Comparison of ENCODE assay signal across 9 mouse cellular contexts in the genomic region with DNA sequence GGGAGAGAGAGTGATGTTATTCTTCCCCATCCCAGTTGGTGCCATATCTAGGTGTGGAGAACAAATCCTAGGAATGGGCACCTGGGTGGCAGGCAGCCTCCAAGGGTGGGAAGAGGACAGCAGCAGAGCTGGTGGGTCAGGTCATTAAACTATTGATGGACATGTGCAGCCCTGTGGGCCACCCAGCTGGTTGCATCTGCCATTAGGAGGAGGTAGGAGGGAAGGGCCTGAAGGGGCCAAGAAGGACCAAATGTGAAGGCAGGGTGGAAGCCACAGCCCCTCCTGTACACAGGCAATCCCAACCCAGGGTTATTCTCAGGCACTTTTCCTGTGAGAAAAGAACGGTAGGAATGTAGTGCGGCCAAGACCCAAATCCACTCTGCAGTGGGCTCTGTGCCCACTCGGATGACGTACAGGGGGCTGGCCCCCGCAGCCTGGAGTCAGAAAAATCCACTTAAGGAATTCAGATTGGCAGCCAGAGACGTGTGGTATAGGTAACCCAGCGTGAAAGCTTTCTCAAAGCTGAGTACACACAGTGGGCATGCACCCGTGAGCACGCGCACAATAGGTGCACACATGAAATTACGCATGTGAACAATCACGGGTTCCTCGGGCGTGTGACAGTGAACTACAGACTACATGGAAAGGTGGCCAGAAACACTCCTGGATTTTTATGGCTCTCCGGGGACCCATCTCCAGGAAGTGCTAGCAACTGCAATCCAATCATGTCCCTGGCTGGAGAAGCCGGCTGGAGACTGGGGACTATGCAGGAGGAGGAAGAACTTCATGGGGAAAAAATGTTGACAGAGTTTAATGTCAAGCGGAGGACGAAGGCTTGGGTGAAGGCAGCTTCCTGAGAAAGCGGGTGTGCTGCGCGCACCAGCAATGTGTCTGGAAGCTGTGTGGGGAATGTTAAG.
A peak's percentile ranks its signal among the peaks of the same experiment; 100 is the strongest.
DNase-seq lines count a peak whose midpoint lies in the region; ATAC-seq and TF ChIP-seq lines count a peak whose summit lies in the region.
"Had no signal": no experiment of that assay in that cellular context is flagged by ENCODE, and none has a peak within 500 bp of the region (broad histone marks: within the 10 kb centered on the region; RNA-seq: fewer than 3 reads in every experiment).

No protein-coding gene starts in this region.

- peak; percentile 37 for ATAC-seq in kidney, embryonic 16.5 days (ENCODE audit: low FRiP score, low TSS enrichment)
- peak; percentile 87 for ATAC-seq in lung, postnatal 0 days
- no peak for ATAC-seq in inflammation-experienced regulatory T-cells, adult 6 months

- 54% methylated on average over 21 of the region's 21 CpGs for WGBS in kidney, embryonic 16.5 days
- 55% methylated on average over 21 of the region's 21 CpGs for WGBS in lung, postnatal 0 days

- intact Hi-C loops in left cerebral cortex, postnatal 4 days (cut with DNase I): no loop called here

- no peak overlapping the region for H3K4me2 ChIP-seq in kidney, embryonic 16.5 days (replicated peaks; ENCODE audit: low read depth, low read length)
- no peak overlapping the region for H3K4me2 ChIP-seq in lung, postnatal 0 days (replicated peaks; ENCODE audit: low read depth, low read length)

- peaks cover 7% of the 10 kb centered on the region; the same call in 1 of the 2 replicates for H3K36me3 ChIP-seq in kidney, embryonic 16.5 days (ENCODE audit: insufficient read depth, low read length)
- no peaks in the 10 kb centered on the region for H3K36me3 ChIP-seq in lung, postnatal 0 days (ENCODE audit: insufficient read depth, low read length)

- H3K9me3 ChIP-seq in kidney, embryonic 16.5 days (ENCODE audit: low read length): no peaks in the 10 kb centered on the region
- H3K9me3 ChIP-seq in lung, postnatal 0 days (ENCODE audit: low read length): no peaks in the 10 kb centered on the region

- no peak for TF ChIP-seq CTCF in lung, postnatal 0 days (IDR thresholded peaks at IDR 0.05)

- H3K4me1 ChIP-seq in kidney, embryonic 16.5 days (ENCODE audit: insufficient read depth, low read length): peaks cover 51% of the 10 kb centered on the region
- peaks cover 22% of the 10 kb centered on the region for H3K4me1 ChIP-seq in lung, postnatal 0 days (ENCODE audit: insufficient read depth, low read depth, low read length)

- no peaks in the 10 kb centered on the region for H3K27me3 ChIP-seq in kidney, embryonic 16.5 days (ENCODE audit: insufficient read depth, low read length)
- H3K27me3 ChIP-seq in lung, postnatal 0 days (replicated peaks; ENCODE audit: insufficient read depth, low read length): no peaks in the 10 kb centered on the region

- DNase-seq in fibroblast of lung, adult 2 months (ENCODE audit: low read depth): peak; percentile 46
- peak; percentile 63 for DNase-seq in heart, adult 8-10 months (ENCODE audit: low spot score)
- DNase-seq in lung, postnatal 0 days (ENCODE audit: low spot score): peak; percentile 72
- no peak for DNase-seq in cerebellum, adult 8-10 months
- DNase-seq in left cerebral cortex, postnatal 4 days: no peak
- DNase-seq in MN1 (ENCODE audit: low spot score): no peak
- DNase-seq: thymus, postnatal 4 days had no signal

- H3K4me3 ChIP-seq in kidney, embryonic 16.5 days (ENCODE audit: low read length): no peak overlapping the region
- H3K4me3 ChIP-seq in lung, postnatal 0 days (ENCODE audit: low read depth, low read length): no peak overlapping the region

- TF ChIP-seq EP300 in lung, postnatal 0 days (IDR thresholded peaks at IDR 0.05): peak; percentile 45; the same call in 1 of the 2 replicates

- peak overlapping the region; percentile 63 for H3K27ac ChIP-seq in kidney, embryonic 16.5 days (ENCODE audit: low read length)
- peak overlapping the region; percentile 52 for H3K27ac ChIP-seq in lung, postnatal 0 days (ENCODE audit: low read length)

- H3K9ac ChIP-seq in kidney, embryonic 16.5 days (replicated peaks; ENCODE audit: low read length): no peak overlapping the region
- H3K9ac ChIP-seq in lung, postnatal 0 days (replicated peaks; ENCODE audit: low read depth): no peak overlapping the region

Comparison
In these comparisons a context has a peak if more than half of its experiments do, and no peak if none do; other contexts are left out.
1. DNase-seq: peak in fibroblast of lung, adult 2 months (single experiment), heart, adult 8-10 months (single experiment) and lung, postnatal 0 days (single experiment); none in cerebellum, adult 8-10 months (single experiment), left cerebral cortex, postnatal 4 days (single experiment) and MN1 (single experiment).